Mouse (Mus musculus): ENCODE measurements around the gene Setd1b.

Gene Setd1b

DNA sequence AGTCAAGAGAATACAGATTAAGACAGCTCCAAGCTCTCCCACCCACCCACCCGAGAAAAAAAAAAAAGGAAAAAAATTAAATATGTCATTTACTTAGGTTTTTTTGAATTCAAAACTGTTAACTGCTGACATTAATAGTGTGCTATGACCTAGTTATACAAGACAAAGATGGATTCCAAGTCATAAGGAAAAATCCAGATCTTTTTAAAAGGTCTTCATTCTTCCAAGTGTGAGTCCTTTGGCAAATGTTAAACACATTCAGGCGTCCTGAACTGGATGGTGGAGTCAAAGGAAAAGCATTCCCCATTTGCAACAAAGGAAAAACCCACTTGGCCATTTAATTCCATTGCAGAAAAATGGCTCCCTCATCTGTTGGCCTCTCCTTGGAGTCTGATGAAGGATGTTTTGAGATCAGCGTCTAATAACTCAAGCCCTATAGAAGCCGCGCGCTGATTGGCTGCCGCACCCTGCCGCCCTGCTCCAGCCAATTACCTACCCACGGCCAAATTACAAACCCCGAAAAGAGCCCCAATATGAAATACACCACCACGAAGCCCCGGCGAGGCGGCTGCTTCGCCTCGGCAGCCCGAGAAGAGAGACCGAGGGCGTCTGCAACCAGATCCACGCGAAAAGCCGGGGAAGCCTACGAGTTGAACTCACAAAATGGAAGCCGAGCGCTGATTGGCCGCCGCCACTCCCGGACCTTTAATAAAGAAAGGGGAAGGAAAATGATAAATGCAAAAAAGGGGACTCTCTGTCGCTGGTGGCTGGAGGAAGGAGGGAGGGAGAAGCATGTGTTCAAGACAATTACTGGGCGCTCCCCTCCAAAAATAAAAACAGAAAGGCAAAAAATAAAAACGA, 1.1 kb upstream of the Setd1b start:
- peak; percentile 89 for DNase-seq (ENCODE audit: low read depth)

DNA sequence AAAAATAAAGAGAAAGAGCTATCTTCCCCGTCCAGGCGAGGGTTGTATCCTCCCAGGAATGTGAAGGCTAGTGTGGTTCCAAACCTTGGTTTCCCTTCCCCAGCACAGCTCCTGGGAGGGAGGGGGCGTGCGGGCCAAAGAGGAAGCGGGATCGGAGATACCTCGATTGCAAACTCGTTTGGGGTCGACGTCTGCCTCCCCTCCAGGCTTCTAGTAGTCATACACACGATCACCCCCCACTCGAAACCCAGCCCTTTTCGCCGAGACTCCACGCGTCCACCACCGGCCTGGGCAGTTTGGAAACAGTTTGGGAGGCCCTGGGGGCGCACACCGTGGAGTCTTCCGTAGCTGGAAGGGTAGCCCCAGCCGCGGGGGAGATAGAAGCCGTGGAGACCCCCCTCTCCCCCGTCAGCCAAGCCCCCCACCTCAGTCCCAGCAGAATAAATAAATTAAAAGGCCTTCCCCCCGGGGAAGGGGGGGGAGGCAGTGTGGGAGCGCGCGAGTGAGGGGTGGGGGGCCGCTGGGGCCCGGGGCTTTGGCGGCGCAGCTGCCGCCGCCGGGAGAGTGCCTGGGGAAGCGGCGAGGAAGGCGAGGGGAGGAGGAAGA, 335 bp upstream of the Setd1b start:
- DNase-seq (ENCODE audit: low read depth), result no peak

- no peak for DNase-seq (ENCODE audit: low read depth)
These were observed 1.4 kb downstream of the Setd1b start for GRCm38 (mm10) chr5:123143251-123143970.

GRCm38 (mm10) chr5:123143971-123144745, 2.2 kb downstream of the Setd1b start:
- no peak for DNase-seq (ENCODE audit: low read depth)

- DNase-seq (ENCODE audit: low read depth), result no peak
These were observed 3.0 kb downstream of the Setd1b start for GRCm38 (mm10) chr5:123144746-123145590.

GRCm38 (mm10) chr5:123146357-123146756, 4.4 kb downstream of the Setd1b start:
- no peak for DNase-seq (ENCODE audit: low read depth)

DNA sequence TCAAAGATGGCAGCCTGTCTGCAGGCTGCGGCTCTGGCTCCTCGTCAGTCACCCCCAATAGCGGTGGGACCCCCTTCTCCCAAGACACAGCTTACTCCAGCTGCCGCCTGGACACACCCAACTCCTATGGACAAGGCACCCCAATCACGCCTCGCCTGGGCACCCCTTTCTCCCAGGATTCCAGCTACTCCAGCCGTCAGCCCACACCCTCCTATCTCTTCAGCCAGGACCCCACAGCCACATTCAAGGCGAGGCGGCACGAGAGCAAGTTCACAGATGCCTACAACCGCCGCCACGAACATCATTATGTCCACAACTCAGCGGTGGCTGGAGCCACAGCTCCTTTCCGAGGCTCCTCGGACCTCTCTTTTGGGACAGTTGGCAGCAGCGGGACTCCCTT, 5.6 kb downstream of the Setd1b start:
- no peak for DNase-seq (ENCODE audit: low read depth)

DNA sequence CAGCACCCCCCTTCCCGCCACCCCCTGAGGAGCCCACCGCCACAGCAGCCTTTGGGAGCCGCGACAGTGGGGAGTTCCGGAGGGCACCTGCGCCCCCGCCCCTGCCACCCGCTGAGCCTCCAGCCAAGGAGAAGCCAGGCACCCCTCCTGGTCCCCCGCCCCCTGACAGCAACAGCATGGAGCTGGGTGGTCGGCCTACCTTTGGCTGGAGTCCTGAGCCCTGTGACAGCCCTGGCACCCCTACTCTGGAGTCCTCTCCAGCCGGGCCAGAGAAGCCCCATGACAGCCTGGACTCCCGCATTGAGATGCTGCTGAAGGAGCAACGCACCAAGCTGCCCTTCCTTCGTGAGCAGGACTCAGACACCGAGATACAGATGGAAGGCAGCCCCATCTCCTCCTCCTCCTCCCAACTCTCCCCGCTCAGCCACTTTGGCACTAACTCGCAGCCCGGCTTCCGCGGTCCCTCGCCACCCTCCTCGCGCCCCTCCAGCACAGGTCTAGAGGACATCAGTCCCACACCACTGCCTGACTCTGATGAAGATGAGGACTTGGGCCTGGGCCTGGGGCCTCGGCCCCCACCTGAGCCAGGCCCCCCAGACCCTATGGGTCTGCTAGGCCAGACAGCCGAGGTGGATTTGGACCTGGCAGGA, 6.2 kb downstream of the Setd1b start:
- no peak for DNase-seq (ENCODE audit: low read depth)

DNA sequence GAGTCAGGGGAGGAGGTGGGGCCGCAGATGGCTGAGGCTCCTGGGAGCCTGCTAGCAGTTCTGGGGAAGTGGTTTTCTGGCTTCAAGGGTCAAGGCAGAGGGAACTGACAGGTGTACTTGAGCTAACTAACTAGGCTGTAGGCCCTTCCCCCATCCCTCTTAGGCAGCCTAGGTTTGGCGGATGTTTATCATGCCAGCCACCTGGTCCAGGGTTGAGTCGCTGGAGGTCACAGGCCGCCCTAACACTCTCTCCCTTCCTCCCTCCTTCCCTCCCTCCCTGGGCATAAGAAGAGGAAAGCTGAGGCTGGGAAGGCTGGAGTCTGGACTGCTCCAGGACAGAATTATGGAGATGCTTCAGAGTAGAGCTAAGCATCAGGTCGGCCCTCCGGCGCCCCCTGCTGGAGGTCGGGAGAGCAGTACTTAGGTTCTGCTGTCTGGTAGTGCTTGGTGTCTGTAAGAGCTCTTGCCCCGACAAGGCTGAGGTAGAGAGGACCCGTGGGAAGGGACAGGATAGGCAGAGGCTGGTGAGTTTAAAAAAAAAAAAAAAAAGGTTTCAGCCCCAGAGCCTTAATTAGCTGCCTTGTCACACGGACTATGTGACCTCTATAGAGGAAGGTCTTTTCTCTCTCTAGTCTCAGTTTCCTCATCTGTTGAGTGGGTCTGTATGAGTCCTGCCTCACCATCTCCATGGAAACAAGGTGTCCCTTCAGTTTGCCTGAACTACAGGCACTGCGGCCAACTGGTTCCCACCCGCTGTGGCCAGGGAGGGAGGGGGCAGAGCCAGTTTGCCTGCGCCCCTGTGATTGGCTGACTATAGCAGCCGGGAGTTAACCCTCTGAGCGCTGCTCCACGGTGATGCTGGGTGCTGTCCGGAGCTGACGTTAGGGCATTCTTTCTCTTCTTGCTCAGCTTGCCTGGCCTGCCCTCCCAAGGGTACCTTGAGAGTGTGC, 7.7 kb downstream of the Setd1b start:
- DNase-seq (ENCODE audit: low read depth), result no peak

DNA sequence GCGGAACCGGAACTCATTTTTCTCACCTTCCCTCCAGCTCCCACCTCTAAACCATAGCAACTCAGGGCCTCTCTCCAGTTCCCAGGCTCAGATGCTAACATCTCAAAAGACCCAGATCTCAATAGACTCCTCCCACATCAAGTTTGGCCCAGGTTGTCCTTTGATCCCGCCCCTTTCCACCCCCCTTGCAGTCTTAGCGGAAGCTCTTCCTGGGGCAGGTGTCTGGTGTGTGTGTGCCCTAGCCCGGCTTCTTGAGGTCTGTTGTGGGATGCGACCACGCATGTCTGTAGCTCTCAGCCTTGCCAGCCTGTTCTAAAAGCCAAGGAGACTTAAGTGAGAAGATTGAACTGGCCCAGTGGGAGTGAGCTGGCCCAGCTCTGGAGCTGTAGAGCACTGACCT, 8.6 kb downstream of the Setd1b start:
- no peak for DNase-seq (ENCODE audit: low read depth)

DNA sequence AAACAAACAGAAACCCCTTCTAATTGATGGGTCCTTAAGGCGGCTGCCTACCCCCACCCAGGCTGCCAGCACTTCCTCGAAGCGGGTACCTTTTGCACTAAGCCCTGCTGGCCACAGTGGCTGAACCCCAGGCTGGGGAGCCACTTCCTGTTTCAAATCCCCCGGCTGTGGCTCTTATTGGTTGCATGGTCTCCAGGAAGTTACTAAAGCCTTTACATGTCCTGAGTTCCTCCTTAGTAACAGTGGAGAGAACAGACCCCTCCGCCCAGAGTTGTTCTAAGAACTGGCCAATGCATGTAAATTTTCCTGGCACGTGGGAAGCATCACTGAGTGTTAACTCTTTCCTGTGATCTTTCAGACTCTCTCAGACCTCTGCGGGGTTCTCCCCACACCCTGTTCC, 9.1 kb downstream of the Setd1b start:
- DNase-seq (ENCODE audit: low read depth), result no peak

- DNase-seq (ENCODE audit: low read depth), result no peak
These were observed 9.8 kb downstream of the Setd1b start for GRCm38 (mm10) chr5:123151707-123152362.

DNA sequence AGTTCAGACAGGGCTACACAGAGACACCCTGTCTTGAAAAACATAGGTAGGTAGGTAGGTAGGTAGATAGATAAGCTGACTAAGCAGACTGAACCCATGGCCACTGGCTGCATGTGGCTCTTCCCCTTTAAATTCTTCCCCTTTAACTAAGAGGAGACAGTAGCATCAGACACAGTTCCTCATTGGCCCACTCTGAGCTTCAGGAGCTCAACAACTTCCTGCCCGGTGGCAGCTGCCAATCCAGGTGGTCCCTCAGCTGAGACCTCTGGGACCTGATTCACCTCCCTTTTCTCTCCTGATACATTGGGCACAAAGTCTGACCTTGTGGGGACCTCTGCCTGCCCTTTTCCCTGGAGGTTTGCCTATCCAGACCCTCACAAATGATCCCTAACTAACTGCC, 10.9 kb downstream of the Setd1b start:
- DNase-seq (ENCODE audit: low read depth), result no peak

GRCm38 (mm10) chr5:123155425-123155824, 13.4 kb downstream of the Setd1b start:
- DNase-seq (ENCODE audit: low read depth), result no peak

GRCm38 (mm10) chr5:123156763-123157162, 14.8 kb downstream of the Setd1b start:
- no peak for DNase-seq (ENCODE audit: low read depth)

DNA sequence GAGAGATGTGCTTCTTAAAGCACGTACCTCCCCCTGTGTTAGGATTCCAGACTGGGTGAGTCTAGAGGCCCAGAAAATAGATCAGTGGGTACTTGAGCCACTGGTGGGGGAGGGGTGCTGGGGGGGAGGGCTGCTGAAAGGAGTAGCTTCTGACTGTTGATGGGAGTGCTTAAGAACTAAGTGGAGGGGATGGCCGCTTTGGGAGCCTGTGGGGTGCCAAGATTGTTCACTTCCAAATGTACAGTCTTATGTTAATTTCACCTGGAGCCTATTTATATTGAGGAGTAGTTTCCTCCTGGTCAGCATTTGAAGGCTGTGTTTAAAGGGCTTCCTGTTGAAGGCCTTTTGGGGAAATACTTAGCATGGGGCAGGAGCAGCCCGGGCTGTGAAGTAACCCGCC, 16.0 kb downstream of the Setd1b start:
- no peak for DNase-seq (ENCODE audit: low read depth)

GRCm38 (mm10) chr5:123159446-123159845, 17.5 kb downstream of the Setd1b start:
- no peak for DNase-seq (ENCODE audit: low read depth)

- DNase-seq (ENCODE audit: low read depth), result no peak
These were observed 17.9 kb downstream of the Setd1b start for GRCm38 (mm10) chr5:123159866-123160265.

DNA sequence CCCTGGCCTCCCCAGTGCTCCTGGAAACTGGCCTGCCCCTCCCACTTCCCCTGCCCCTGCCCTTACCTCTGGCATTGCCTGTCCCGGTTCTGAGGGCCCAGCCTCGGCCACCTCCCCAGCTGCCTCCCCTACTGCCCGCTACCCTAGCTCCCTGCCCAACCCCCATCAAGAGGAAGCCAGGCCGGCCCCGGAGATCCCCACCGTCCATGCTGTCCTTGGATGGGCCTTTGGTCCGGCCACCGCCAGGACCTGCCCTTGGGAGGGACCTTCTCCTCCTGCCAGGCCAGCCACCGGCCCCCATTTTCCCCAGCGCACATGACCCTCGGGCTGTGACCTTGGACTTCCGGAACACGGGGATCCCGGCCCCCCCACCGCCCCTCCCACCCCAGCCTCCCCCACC, 18.3 kb downstream of the Setd1b start:
- no peak for DNase-seq (ENCODE audit: low read depth)

Measured in fibroblast of lung, adult 2 months (primary cell).